ENCODE assay signal across 8 mouse cellular contexts in the genomic region with DNA sequence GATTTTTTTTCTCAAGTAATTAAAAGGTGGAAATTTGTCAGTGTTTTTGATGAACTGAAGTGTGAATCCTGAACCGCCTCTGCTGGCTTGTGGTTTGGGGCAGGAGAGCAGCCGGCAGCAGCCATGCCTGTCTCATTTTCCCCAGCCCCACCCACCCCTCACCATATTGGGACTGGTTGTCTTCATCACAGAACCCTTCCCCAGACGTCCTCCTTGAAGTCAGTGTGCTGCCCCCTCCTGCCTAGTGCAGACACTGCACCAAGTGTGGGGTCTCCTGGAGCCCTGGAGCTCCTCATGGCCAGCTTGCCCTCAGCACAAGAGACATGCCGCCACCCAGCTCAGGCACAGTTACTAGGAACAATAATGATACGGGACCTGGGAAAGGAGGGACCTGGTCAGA. TPM values are rescaled to one million over a fixed set of nuclear protein-coding genes. Genes with fewer than 3 reads are reported as not detected.
DNase-seq lines count a peak whose midpoint lies in the region; TF ChIP-seq lines count a peak whose summit lies in the region.

No protein-coding gene starts in this region.

- DNase-seq in gastrocnemius, adult 2 months: no peak
- DNase-seq in gastrocnemius, postnatal 14 days: no peak
- DNase-seq in B cell, adult 2 months: peak; percentile 80 to 83
- DNase-seq in embryo, embryonic 9.5 days (ENCODE audit: extremely low spot score): peak; percentile 29
- peak; percentile 84 for DNase-seq in naive thymus-derived CD4-positive, alpha-beta T cell, adult 2 months (ENCODE audit: low read depth)
- no peak for DNase-seq in urinary bladder, postnatal 25 days (ENCODE audit: low spot score)
- DNase-seq in left cerebral cortex, adult 18-20 months (ENCODE audit: low spot score in 2 of 2): no peak
- DNase-seq in cerebellum, adult 11-12 months: no peak

- intact Hi-C loops in gastrocnemius, adult 2 months (cut with DNase I): no loop called here
- intact Hi-C loops in gastrocnemius, postnatal 14 days (cut with DNase I; ENCODE audit: low total_unique reads): no loop called here

- H3K4me3 ChIP-seq in gastrocnemius, adult 2 months: no peak overlapping the region

- TF ChIP-seq CTCF in gastrocnemius, adult 2 months (IDR thresholded peaks at IDR 0.05): peak; percentile 42

- H3K27ac ChIP-seq in gastrocnemius, adult 2 months: no peak overlapping the region

RNA-seq across cellular contexts. Expression of a gene that starts 12.9 kb away (rescaled TPM):
- 1 to 10 TPM in 1 of 2 experiments, under 1 TPM in 1; 0.98 to 7.7 TPM for total RNA-seq in gastrocnemius, adult 2 months (2021)
- total RNA-seq in gastrocnemius, postnatal 14 days (2021): 1 to 10 TPM; 1.6 to 2.0 TPM
- 1 to 10 TPM; 2.4 to 2.9 TPM for total RNA-seq in left cerebral cortex, adult 18-20 months (2021)

RNA-seq across cellular contexts. Expression of a gene that starts 24.7 kb away (rescaled TPM):
- total RNA-seq in gastrocnemius, adult 2 months (2021): 1 to 10 TPM; 2.3 to 3.0 TPM
- total RNA-seq in gastrocnemius, postnatal 14 days (2021): 1 to 10 TPM; 2.4 to 2.7 TPM
- 10 to 100 TPM; 20.2 to 22.0 TPM for total RNA-seq in left cerebral cortex, adult 18-20 months (2021)

RNA-seq across cellular contexts. Expression of a gene that starts 34.9 kb away (rescaled TPM):
- total RNA-seq in gastrocnemius, adult 2 months (2021): 10 to 100 TPM; 72.3 to 74.9 TPM
- total RNA-seq in gastrocnemius, postnatal 14 days (2021): 10 to 100 TPM; 79.1 to 93.4 TPM
- 100 to 1,000 TPM; 426 to 440 TPM for total RNA-seq in left cerebral cortex, adult 18-20 months (2021)

Comparison
In these comparisons a context has a peak if more than half of its experiments do, and no peak if none do; other contexts are left out.
1. DNase-seq: peak in B cell, adult 2 months (2 of 2), embryo, embryonic 9.5 days (single experiment) and naive thymus-derived CD4-positive, alpha-beta T cell, adult 2 months (single experiment); none in gastrocnemius, adult 2 months (single experiment), gastrocnemius, postnatal 14 days (single experiment), urinary bladder, postnatal 25 days (single experiment), left cerebral cortex, adult 18-20 months (0 of 2) and cerebellum, adult 11-12 months (single experiment).
2. RNA of a gene that starts 24.7 kb away (total RNA-seq): 20.2 to 22.0 TPM in left cerebral cortex, adult 18-20 months; 2.3 to 3.0 TPM in gastrocnemius, adult 2 months and 2.4 to 2.7 TPM in gastrocnemius, postnatal 14 days; every median in the first group is over 4 times any median in the second.
3. RNA of a gene that starts 34.9 kb away (total RNA-seq): 426 to 440 TPM in left cerebral cortex, adult 18-20 months; 79.1 to 93.4 TPM in gastrocnemius, postnatal 14 days and 72.3 to 74.9 TPM in gastrocnemius, adult 2 months; every median in the first group is over 4 times any median in the second.